21 mouse cellular contexts compared by ENCODE assay signal in the genomic region with DNA sequence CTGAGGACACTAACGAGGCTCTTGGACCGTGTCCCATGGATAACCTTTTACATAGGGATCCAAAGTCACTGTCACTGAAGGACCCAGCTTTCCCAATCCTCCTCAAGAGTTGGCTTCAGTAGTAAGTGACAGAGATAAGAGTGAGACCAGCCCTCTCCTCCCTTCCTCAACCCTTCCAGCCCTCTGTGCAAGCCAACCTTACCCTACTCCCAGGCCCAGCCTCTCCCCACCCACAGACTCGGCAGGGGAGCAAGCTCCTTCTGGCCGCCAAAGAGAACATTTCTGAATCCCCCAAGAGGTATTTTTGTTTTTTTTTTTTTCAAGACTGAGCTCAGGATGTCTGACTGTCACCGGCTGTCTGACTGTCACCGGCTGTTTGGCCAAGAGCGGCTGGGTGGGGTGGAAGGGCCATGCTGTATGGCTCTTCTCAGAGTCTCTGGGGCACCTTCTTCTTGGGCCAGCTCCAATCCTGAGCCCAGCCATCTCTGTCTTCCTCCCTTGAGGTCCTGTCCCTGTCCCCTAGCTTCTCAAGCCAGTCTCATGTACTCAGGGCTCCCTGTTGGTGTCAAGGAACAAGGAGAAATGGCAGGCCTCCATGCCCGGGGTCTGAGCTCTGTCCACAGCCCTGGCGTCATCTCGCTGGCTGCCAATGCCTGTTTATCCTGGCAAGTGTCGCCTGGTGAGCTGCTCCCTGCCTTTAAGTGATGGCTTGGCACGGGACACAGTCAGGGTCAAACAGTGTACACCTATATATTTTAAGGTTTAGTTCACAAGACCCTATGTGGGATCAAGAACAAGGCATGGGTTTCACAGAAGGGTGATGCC.
A peak's percentile ranks its signal among the peaks of the same experiment; 100 is the strongest.
DNase-seq lines count a peak whose midpoint lies in the region; ATAC-seq and TF ChIP-seq lines count a peak whose summit lies in the region.
"Had no signal": no experiment of that assay in that cellular context is flagged by ENCODE, and none has a peak within 500 bp of the region (broad histone marks: within the 10 kb centered on the region; RNA-seq: fewer than 3 reads in every experiment).

No protein-coding gene starts in this region.

- H3K9me3 ChIP-seq in lung, embryonic 14.5 days (ENCODE audit: low read depth, low read length), result no peaks in the 10 kb centered on the region
- no peaks in the 10 kb centered on the region for H3K9me3 ChIP-seq in heart, embryonic 15.5 days (replicated peaks)
- H3K9me3 ChIP-seq: embryonic facial prominence, embryonic 10.5 days; G1E; hindbrain, embryonic 13.5 days; midbrain, embryonic 13.5 days; neural tube, embryonic 12.5 days had no signal

- ATAC-seq in lung, embryonic 14.5 days (ENCODE audit: insufficient read depth), result no peak
- ATAC-seq in heart, embryonic 15.5 days (replicated peaks; ENCODE audit: insufficient number of reproducible peaks, insufficient read depth, low FRiP score, low read depth), result no peak
- ATAC-seq in CD4-positive, CD25-positive, alpha-beta regulatory T cell, adult 4 months, result no peak
- ATAC-seq: forebrain, embryonic 14.5 days; inflammation-experienced regulatory T-cells, adult 6 months; midbrain, embryonic 13.5 days had no signal

- H3K9ac ChIP-seq in lung, embryonic 14.5 days, result no peak overlapping the region
- no peak overlapping the region for H3K9ac ChIP-seq in heart, embryonic 15.5 days
- H3K9ac ChIP-seq: hindbrain, embryonic 13.5 days; liver, embryonic 14.5 days; midbrain, embryonic 13.5 days; neural tube, embryonic 12.5 days had no signal

- 0 out of 2 replicates have a peak, but pooled peaks cover 3% of the 10 kb centered on the region for H3K36me3 ChIP-seq in lung, embryonic 14.5 days (ENCODE audit: insufficient read depth)
- no peaks in the 10 kb centered on the region for H3K36me3 ChIP-seq in heart, embryonic 15.5 days
- H3K36me3 ChIP-seq in small intestine, adult 2 months (ENCODE audit: control insufficient read depth, insufficient read depth, low read length), result no peaks in the 10 kb centered on the region
- H3K36me3 ChIP-seq: G1E had no signal

- 57% methylated on average over 12 of the region's 12 CpGs for WGBS in lung, embryonic 14.5 days
- WGBS in heart, embryonic 15.5 days, result 61% methylated on average over 12 of the region's 12 CpGs
- WGBS in small intestine, adult 2 months, result 82% methylated on average over 12 of the region's 12 CpGs

- H3K4me2 ChIP-seq in lung, embryonic 14.5 days, result no peak overlapping the region
- no peak overlapping the region for H3K4me2 ChIP-seq in heart, embryonic 15.5 days
- H3K4me2 ChIP-seq: hindbrain, embryonic 13.5 days; midbrain, embryonic 13.5 days; neural tube, embryonic 12.5 days had no signal

- no peak for TF ChIP-seq CTCF in lung, embryonic 14.5 days (IDR thresholded peaks at IDR 0.05; ENCODE audit: low read depth)
- TF ChIP-seq CTCF in embryonic fibroblast, embryonic 13.5 days (IDR thresholded peaks at IDR 0.05; ENCODE audit: borderline replicate concordance, insufficient read depth, low read length), result no peak
- no peak for TF ChIP-seq CTCF in small intestine, adult 2 months (IDR thresholded peaks at IDR 0.05; ENCODE audit: extremely low read depth, insufficient read length, insufficient replicate concordance, low read depth, low read length)

- H3K27ac ChIP-seq in lung, embryonic 14.5 days (ENCODE audit: low read depth), result peak overlapping the region; percentile 10; the same call in 1 of the 2 replicates
- 0 out of 2 replicates have a peak overlapping the region, but pooled peaks have one; percentile 37 for H3K27ac ChIP-seq in embryonic fibroblast, embryonic 13.5 days (ENCODE audit: insufficient read depth, low read length)
- peak overlapping the region; percentile 29 for H3K27ac ChIP-seq in heart, embryonic 15.5 days
- peak overlapping the region; percentile 5; the same call in 1 of the 2 replicates for H3K27ac ChIP-seq in small intestine, adult 2 months (ENCODE audit: insufficient read depth, low read depth, low read length)
- H3K27ac ChIP-seq: embryonic facial prominence, embryonic 10.5 days; hindbrain, embryonic 13.5 days; liver, embryonic 14.5 days; midbrain, embryonic 13.5 days; neural tube, embryonic 12.5 days had no signal

- peaks cover 15% of the 10 kb centered on the region for H3K4me1 ChIP-seq in lung, embryonic 14.5 days (ENCODE audit: insufficient read depth)
- peaks cover 14% of the 10 kb centered on the region for H3K4me1 ChIP-seq in embryonic fibroblast, embryonic 13.5 days (ENCODE audit: control insufficient read depth, insufficient read depth, low read length)
- H3K4me1 ChIP-seq in heart, embryonic 15.5 days (replicated peaks), result peaks cover 63% of the 10 kb centered on the region
- H3K4me1 ChIP-seq in small intestine, adult 2 months (ENCODE audit: control insufficient read depth, insufficient read depth, insufficient read length, low read length), result no peaks in the 10 kb centered on the region

- DNase-seq in lung, embryonic 14.5 days, result no peak
- DNase-seq in lung, postnatal 14 days, result no peak
- no peak for DNase-seq in right cerebral cortex, postnatal 4 days
- DNase-seq in cerebellum, adult 8-10 months, result no peak
- DNase-seq: cerebellum, adult 9-10 months; gastrocnemius, postnatal 36 days; kidney, adult 2 months; layer of hippocampus, postnatal 36 days; thymus, postnatal 4 days had no signal

- no peak for TF ChIP-seq POLR2A in embryonic fibroblast, embryonic 13.5 days (IDR thresholded peaks at IDR 0.05; ENCODE audit: low read depth, low read length)
- no peak for TF ChIP-seq POLR2A in small intestine, adult 2 months (IDR thresholded peaks at IDR 0.05; ENCODE audit: low read depth, low read length)

- H3K4me3 ChIP-seq in lung, embryonic 14.5 days (ENCODE audit: low read depth, low read length), result no peak overlapping the region
- no peak overlapping the region for H3K4me3 ChIP-seq in embryonic fibroblast, embryonic 13.5 days (ENCODE audit: insufficient read depth, low read length)
- no peak overlapping the region for H3K4me3 ChIP-seq in heart, embryonic 15.5 days
- H3K4me3 ChIP-seq in small intestine, adult 2 months (ENCODE audit: low read depth, low read length), result no peak overlapping the region
- H3K4me3 ChIP-seq: embryonic facial prominence, embryonic 10.5 days; hindbrain, embryonic 13.5 days; midbrain, embryonic 13.5 days; neural tube, embryonic 12.5 days had no signal

- no peaks in the 10 kb centered on the region for H3K27me3 ChIP-seq in lung, embryonic 14.5 days (ENCODE audit: insufficient read depth, low read length)
- H3K27me3 ChIP-seq in heart, embryonic 15.5 days, result no peaks in the 10 kb centered on the region
- no peaks in the 10 kb centered on the region for H3K27me3 ChIP-seq in small intestine, adult 2 months (ENCODE audit: control insufficient read depth, insufficient read depth, low read length)
- H3K27me3 ChIP-seq: hindbrain, embryonic 13.5 days; midbrain, embryonic 13.5 days; neural tube, embryonic 12.5 days had no signal
